In genomic region chr4:138725751-138726150, GRCm38 (mm10) we compare ENCODE assay signal across 10 mouse cellular contexts. TPM values are rescaled to one million over a fixed set of nuclear protein-coding genes. Genes with fewer than 3 reads are reported as not detected.
A peak's percentile ranks its signal among the peaks of the same experiment; 100 is the strongest.
DNase-seq lines count a peak whose midpoint lies in the region; ATAC-seq lines count a peak whose summit lies in the region.
"Had no signal": no experiment of that assay in that cellular context is flagged by ENCODE, and none has a peak within 500 bp of the region (broad histone marks: within the 10 kb centered on the region; RNA-seq: fewer than 3 reads in every experiment).

No protein-coding gene starts in this region.

- H3K27me3 ChIP-seq in midbrain, embryonic 12.5 days, result 0 out of 2 replicates have a peak, but pooled peaks cover 3% of the 10 kb centered on the region
- no peaks in the 10 kb centered on the region for H3K27me3 ChIP-seq in midbrain, embryonic 11.5 days (ENCODE audit: control insufficient read depth, insufficient read depth, low read length)
- H3K27me3 ChIP-seq in midbrain, embryonic 14.5 days (ENCODE audit: control insufficient read depth, insufficient read depth, low read length), result no peaks in the 10 kb centered on the region

- no peak overlapping the region for H3K4me3 ChIP-seq in midbrain, embryonic 12.5 days
- H3K4me3 ChIP-seq in midbrain, embryonic 11.5 days (ENCODE audit: low read depth, low read length), result no peak overlapping the region
- H3K4me3 ChIP-seq in midbrain, embryonic 14.5 days (replicated peaks; ENCODE audit: low read depth, low read length), result no peak overlapping the region

- no peak overlapping the region for H3K9ac ChIP-seq in midbrain, embryonic 12.5 days (replicated peaks)
- no peak overlapping the region for H3K9ac ChIP-seq in midbrain, embryonic 11.5 days (ENCODE audit: low read length)
- H3K9ac ChIP-seq in midbrain, embryonic 14.5 days (replicated peaks; ENCODE audit: low read length), result no peak overlapping the region

- WGBS in midbrain, embryonic 12.5 days, result 81% methylated on average over 5 of the region's 5 CpGs
- 87% methylated on average over 5 of the region's 5 CpGs for WGBS in midbrain, embryonic 11.5 days
- 80% methylated on average over 5 of the region's 5 CpGs for WGBS in midbrain, embryonic 14.5 days

- no peak overlapping the region for H3K27ac ChIP-seq in midbrain, embryonic 12.5 days (replicated peaks)
- H3K27ac ChIP-seq in midbrain, embryonic 11.5 days (ENCODE audit: low read depth, low read length), result no peak overlapping the region
- no peak overlapping the region for H3K27ac ChIP-seq in midbrain, embryonic 14.5 days (replicated peaks; ENCODE audit: low read depth, low read length)
- H3K27ac ChIP-seq: macrophage had no signal

- peak; percentile 10 to 17 for DNase-seq in heart, adult 18-20 months
- no peak for DNase-seq in heart, postnatal 25 days (ENCODE audit: low spot score)
- DNase-seq in midbrain, embryonic 11.5 days (ENCODE audit: low spot score, missing footprints), result no peak
- DNase-seq in kidney, adult 8-10 months, result peak; percentile 28 to 48
- DNase-seq in midbrain, embryonic 14.5 days, result no peak
- DNase-seq in ovary, postnatal 10 days (ENCODE audit: low spot score), result no peak
- no peak for DNase-seq in lung, postnatal 36 days

- intact Hi-C loops in heart, postnatal 25 days (cut with DNase I), result no loop called here

- 0 out of 2 replicates have a peak overlapping the region, but pooled peaks have one; percentile 60 for H3K4me2 ChIP-seq in midbrain, embryonic 12.5 days (replicated peaks)
- H3K4me2 ChIP-seq in midbrain, embryonic 11.5 days, result no peak overlapping the region
- peak overlapping the region; percentile 67 for H3K4me2 ChIP-seq in midbrain, embryonic 14.5 days (ENCODE audit: low read length)

- no peaks in the 10 kb centered on the region for H3K9me3 ChIP-seq in midbrain, embryonic 12.5 days
- no peaks in the 10 kb centered on the region for H3K9me3 ChIP-seq in midbrain, embryonic 11.5 days (ENCODE audit: control insufficient read depth, low read length)
- H3K9me3 ChIP-seq in midbrain, embryonic 14.5 days (ENCODE audit: control insufficient read depth, low read length), result no peaks in the 10 kb centered on the region

- peaks cover 25% of the 10 kb centered on the region for H3K4me1 ChIP-seq in midbrain, embryonic 12.5 days
- peaks cover 7% of the 10 kb centered on the region for H3K4me1 ChIP-seq in midbrain, embryonic 11.5 days (ENCODE audit: control insufficient read depth, insufficient read depth, low read length)
- H3K4me1 ChIP-seq in midbrain, embryonic 14.5 days (ENCODE audit: control insufficient read depth, insufficient read depth, low read length), result peaks cover 14% of the 10 kb centered on the region

- H3K36me3 ChIP-seq in midbrain, embryonic 12.5 days, result no peaks in the 10 kb centered on the region
- H3K36me3 ChIP-seq in midbrain, embryonic 11.5 days (ENCODE audit: control insufficient read depth, insufficient read depth, low read length), result no peaks in the 10 kb centered on the region
- no peaks in the 10 kb centered on the region for H3K36me3 ChIP-seq in midbrain, embryonic 14.5 days (ENCODE audit: control insufficient read depth, insufficient read depth, low read length)

- no peak for ATAC-seq in midbrain, embryonic 12.5 days (ENCODE audit: low FRiP score, low read depth)
- ATAC-seq in midbrain, embryonic 11.5 days (ENCODE audit: low FRiP score), result no peak
- ATAC-seq in midbrain, embryonic 14.5 days (ENCODE audit: low FRiP score, low TSS enrichment), result no peak

RNA-seq across cellular contexts. Expression of gene Pla2g2c, which starts 1.2 kb away (rescaled TPM):
- total RNA-seq in heart, adult 18-20 months (2021), result under 1 TPM; 0.15 to 0.18 TPM
- total RNA-seq in heart, postnatal 25 days (2021), result under 1 TPM in 1 of 2 experiments, not detected in 1; 0.17 TPM
- 0.50 and 0.98 TPM in 2 replicates for polyA plus RNA-seq in midbrain, embryonic 12.5 days (2016; fragmentation: Nextera tagmentation; extraction: Ambion mirVana)
- polyA plus RNA-seq in midbrain, embryonic 11.5 days (2014; fragmentation: Nextera tagmentation; extraction: Ambion mirVana), result 0.81 and 0.96 TPM in 2 replicates
- 0.83 and 0.94 TPM in 2 replicates for polyA plus RNA-seq in midbrain, embryonic 14.5 days (2014; fragmentation: Nextera tagmentation; extraction: Ambion mirVana)
- total RNA-seq: CH12.LX had no signal
- polyA plus RNA-seq: macrophage had no signal

RNA-seq across cellular contexts. Expression of gene Ubxn10, which starts 11.2 kb away (rescaled TPM):
- total RNA-seq in heart, adult 18-20 months (2021), result 1 to 10 TPM; 1.9 to 2.7 TPM
- 1 to 10 TPM; 1.2 to 1.8 TPM for total RNA-seq in heart, postnatal 25 days (2021)
- polyA plus RNA-seq in midbrain, embryonic 12.5 days (2016; fragmentation: Nextera tagmentation; extraction: Ambion mirVana), result 1.4 and 2.1 TPM in 2 replicates
- polyA plus RNA-seq in midbrain, embryonic 11.5 days (2014; fragmentation: Nextera tagmentation; extraction: Ambion mirVana), result 1.5 TPM in 2 replicates
- 3.0 and 3.9 TPM in 2 replicates for polyA plus RNA-seq in midbrain, embryonic 14.5 days (2014; fragmentation: Nextera tagmentation; extraction: Ambion mirVana)
- total RNA-seq: CH12.LX had no signal
- polyA plus RNA-seq: macrophage had no signal

RNA-seq across cellular contexts. Expression of gene Pla2g2f, which starts 31.7 kb away (rescaled TPM):
- under 1 TPM; 0.28 to 0.37 TPM for total RNA-seq in heart, adult 18-20 months (2021)
- under 1 TPM; 0.13 to 0.22 TPM for total RNA-seq in heart, postnatal 25 days (2021)
- 0.11 and 0.12 TPM in 2 replicates for polyA plus RNA-seq in midbrain, embryonic 12.5 days (2016; fragmentation: Nextera tagmentation; extraction: Ambion mirVana)
- polyA plus RNA-seq in midbrain, embryonic 11.5 days (2014; fragmentation: Nextera tagmentation; extraction: Ambion mirVana), result 0.08 and 0.12 TPM in 2 replicates
- 0.13 TPM in 1 of 2 replicates, not detected in the other for polyA plus RNA-seq in midbrain, embryonic 14.5 days (2014; fragmentation: Nextera tagmentation; extraction: Ambion mirVana)
- total RNA-seq: CH12.LX had no signal
- polyA plus RNA-seq: macrophage had no signal

RNA-seq across cellular contexts. Expression of gene Pla2g2d, which starts 49.8 kb away (rescaled TPM):
- total RNA-seq in heart, adult 18-20 months (2021), result 1 to 10 TPM; 1.2 to 6.4 TPM
- total RNA-seq in heart, postnatal 25 days (2021), result under 1 TPM in 1 of 2 experiments, not detected in 1; 0.23 TPM
- polyA plus RNA-seq in midbrain, embryonic 12.5 days (2016; fragmentation: Nextera tagmentation; extraction: Ambion mirVana), result 0.21 and 0.33 TPM in 2 replicates
- polyA plus RNA-seq in midbrain, embryonic 11.5 days (2014; fragmentation: Nextera tagmentation; extraction: Ambion mirVana), result 0.26 and 0.41 TPM in 2 replicates
- polyA plus RNA-seq in midbrain, embryonic 14.5 days (2014; fragmentation: Nextera tagmentation; extraction: Ambion mirVana), result 0.43 TPM in 1 of 2 replicates, not detected in the other
- total RNA-seq: CH12.LX had no signal
- polyA plus RNA-seq: macrophage had no signal

Comparison
In these comparisons a context has a peak if more than half of its experiments do, and no peak if none do; other contexts are left out.
1. DNase-seq: peak in heart, adult 18-20 months (2 of 2) and kidney, adult 8-10 months (2 of 2); none in heart, postnatal 25 days (single experiment), midbrain, embryonic 11.5 days (single experiment), midbrain, embryonic 14.5 days (single experiment), ovary, postnatal 10 days (single experiment) and lung, postnatal 36 days (single experiment).